ENCODE assay signal across 17 mouse cellular contexts in genomic region chr11:75644684-75645083, GRCm38 (mm10). TPM values are rescaled to one million over a fixed set of nuclear protein-coding genes. Genes with fewer than 3 reads are reported as not detected.
A peak's percentile ranks its signal among the peaks of the same experiment; 100 is the strongest.
DNase-seq lines count a peak whose midpoint lies in the region; ATAC-seq and TF ChIP-seq lines count a peak whose summit lies in the region.
"Had no signal": no experiment of that assay in that cellular context is flagged by ENCODE, and none has a peak within 500 bp of the region (broad histone marks: within the 10 kb centered on the region; RNA-seq: fewer than 3 reads in every experiment).

No protein-coding gene starts in this region.

- H3K9ac ChIP-seq in lung, postnatal 0 days (replicated peaks; ENCODE audit: low read depth), result no peak overlapping the region
- H3K9ac ChIP-seq: limb, embryonic 12.5 days; liver, embryonic 15.5 days had no signal

- TF ChIP-seq CTCF in lung, adult 2 months (IDR thresholded peaks at IDR 0.05; ENCODE audit: insufficient read depth, low read length), result no peak
- TF ChIP-seq CTCF in lung, postnatal 0 days (IDR thresholded peaks at IDR 0.05), result no peak
- no peak for TF ChIP-seq CTCF in embryonic fibroblast, embryonic 13.5 days (IDR thresholded peaks at IDR 0.05; ENCODE audit: borderline replicate concordance, insufficient read depth, low read length)
- TF ChIP-seq CTCF in layer of hippocampus, adult 2 months (conservative IDR thresholded peaks at IDR 0.05), result no peak

- DNase-seq in lung, adult 2 months, result no peak
- DNase-seq in lung, postnatal 0 days (ENCODE audit: low spot score), result no peak
- peak; percentile 54 for DNase-seq in thymus, postnatal 4 days
- DNase-seq in layer of hippocampus, adult 2 months (ENCODE audit: low spot score in 2 of 2), result no peak
- no peak for DNase-seq in layer of hippocampus, postnatal 25 days (ENCODE audit: extremely low spot score in 1 of 2, low spot score in 1 of 2)
- DNase-seq: adrenal gland, adult 2 months; cerebellum, adult 8-10 months; gastrocnemius, postnatal 10 days; heart, postnatal 14 days; kidney, adult 9 months; right cerebral cortex, adult 18-20 months had no signal

- no peak overlapping the region for H3K27ac ChIP-seq in lung, postnatal 0 days (ENCODE audit: low read length)
- no peak overlapping the region for H3K27ac ChIP-seq in embryonic fibroblast, embryonic 13.5 days (ENCODE audit: insufficient read depth, low read length)
- H3K27ac ChIP-seq in layer of hippocampus, adult 2 months, result no peak overlapping the region
- H3K27ac ChIP-seq: heart, embryonic 10.5 days; limb, embryonic 12.5 days; liver, embryonic 15.5 days had no signal

- 67% methylated on average over 9 of the region's 9 CpGs for WGBS in lung, adult 2 months
- WGBS in lung, postnatal 0 days, result 75% methylated on average over 9 of the region's 9 CpGs

- no peaks in the 10 kb centered on the region for H3K9me3 ChIP-seq in lung, postnatal 0 days (ENCODE audit: low read length)
- H3K9me3 ChIP-seq: G1E; heart, embryonic 10.5 days; limb, embryonic 12.5 days; liver, embryonic 15.5 days had no signal

- H3ac ChIP-seq in myocyte (ENCODE audit: control insufficient read depth, insufficient read length), result no peak overlapping the region

- peaks cover 6% of the 10 kb centered on the region for H3K4me1 ChIP-seq in lung, adult 2 months (ENCODE audit: control insufficient read depth, insufficient read depth, low read length)
- peaks cover 1% of the 10 kb centered on the region; the same call in 1 of the 2 replicates for H3K4me1 ChIP-seq in lung, postnatal 0 days (ENCODE audit: insufficient read depth, low read depth, low read length)
- no peaks in the 10 kb centered on the region for H3K4me1 ChIP-seq in embryonic fibroblast, embryonic 13.5 days (ENCODE audit: control insufficient read depth, insufficient read depth, low read length)
- H3K4me1 ChIP-seq: limb, embryonic 12.5 days had no signal

- no peak overlapping the region for H3K4me3 ChIP-seq in lung, adult 2 months (replicated peaks; ENCODE audit: extremely low read depth, low read depth, low read length)
- no peak overlapping the region for H3K4me3 ChIP-seq in lung, postnatal 0 days (ENCODE audit: low read depth, low read length)
- H3K4me3 ChIP-seq in embryonic fibroblast, embryonic 13.5 days (ENCODE audit: insufficient read depth, low read length), result no peak overlapping the region
- no peak overlapping the region for H3K4me3 ChIP-seq in myocyte
- H3K4me3 ChIP-seq in layer of hippocampus, adult 2 months, result no peak overlapping the region
- H3K4me3 ChIP-seq: heart, embryonic 10.5 days; limb, embryonic 12.5 days; liver, embryonic 15.5 days had no signal

- TF ChIP-seq EP300 in lung, postnatal 0 days (IDR thresholded peaks at IDR 0.05), result no peak

- H3K4me2 ChIP-seq in lung, postnatal 0 days (replicated peaks; ENCODE audit: low read depth, low read length), result no peak overlapping the region
- no peak overlapping the region for H3K4me2 ChIP-seq in myocyte (ENCODE audit: low read depth)
- H3K4me2 ChIP-seq: limb, embryonic 12.5 days; liver, embryonic 15.5 days had no signal

- 0 out of 2 replicates have a peak, but pooled peaks have one; percentile 12 for TF ChIP-seq POLR2A in lung, adult 2 months (IDR thresholded peaks at IDR 0.05; ENCODE audit: borderline replicate concordance, extremely low read depth, low read depth, low read length)
- 0 out of 2 replicates have a peak, but pooled peaks have one; percentile 13 for TF ChIP-seq POLR2A in embryonic fibroblast, embryonic 13.5 days (IDR thresholded peaks at IDR 0.05; ENCODE audit: low read depth, low read length)
- no peak for TF ChIP-seq POLR2A in myocyte (IDR thresholded peaks at IDR 0.05; ENCODE audit: insufficient read length, low read depth)

- H3K36me3 ChIP-seq in lung, postnatal 0 days (ENCODE audit: insufficient read depth, low read length), result peaks cover 11% of the 10 kb centered on the region; the same call in 1 of the 2 replicates
- H3K36me3 ChIP-seq in myocyte (ENCODE audit: control insufficient read depth, insufficient read depth), result no peaks in the 10 kb centered on the region

- no peaks in the 10 kb centered on the region for H3K79me2 ChIP-seq in myocyte (ENCODE audit: control insufficient read depth, insufficient read depth)

- ATAC-seq in lung, postnatal 0 days, result no peak

- no peaks in the 10 kb centered on the region for H3K27me3 ChIP-seq in lung, postnatal 0 days (replicated peaks; ENCODE audit: insufficient read depth, low read length)
- H3K27me3 ChIP-seq in myocyte (ENCODE audit: control insufficient read depth, insufficient read depth, insufficient read length), result no peaks in the 10 kb centered on the region
- H3K27me3 ChIP-seq: limb, embryonic 12.5 days; liver, embryonic 15.5 days had no signal

TF ChIP-seq in myocyte, 11 proteins besides CTCF, POLR2A, EP300 and RAD21:
- TF ChIP-seq MAX (IDR thresholded peaks at IDR 0.05; ENCODE audit: low read depth) (no peak), MYOD1 (IDR thresholded peaks at IDR 0.05; ENCODE audit: control insufficient read depth in 1 of 3, insufficient read length in 2 of 3, low read depth in 2 of 3) (peak in 2 of 3 experiments; percentile 42 to 65), MYOG (IDR thresholded peaks at IDR 0.05; ENCODE audit: control insufficient read depth in 1 of 3, insufficient read depth in 1 of 3, insufficient read length in 2 of 3, low read depth in 2 of 3) (peak; percentile 11 to 76 (median 45)), USF1 (IDR thresholded peaks at IDR 0.05; ENCODE audit: low read depth) (peak; percentile 24)

RNA-seq across cellular contexts. Expression of gene Myo1c, which starts 5.6 kb away (rescaled TPM):
- polyA plus RNA-seq in lung, adult 2 months (2012; rRNA removed), result 216 and 256 TPM in 2 replicates
- polyA plus RNA-seq in lung, postnatal 0 days (2015; fragmentation: Nextera tagmentation; extraction: Ambion mirVana), result 88.5 and 102 TPM in 2 replicates
- polyA plus RNA-seq in embryonic fibroblast, embryonic 13.5 days (2011; ENCODE audit: insufficient read length, low read depth, missing spikeins), result 169 and 247 TPM in 2 replicates
- polyA plus RNA-seq in myocyte (2012; fragmentation: generic; extraction: Trizol), result 177 TPM
- 10 to 100 TPM; 16.5 to 19.9 TPM for total RNA-seq in layer of hippocampus, adult 2 months (2021)
- 10 to 100 TPM; 11.8 to 18.6 TPM for total RNA-seq in layer of hippocampus, postnatal 25 days (2021)

RNA-seq across cellular contexts. Expression of gene Inpp5k, which starts 13.9 kb away (rescaled TPM):
- 96.6 and 130 TPM in 2 replicates for polyA plus RNA-seq in lung, adult 2 months (2012; rRNA removed)
- polyA plus RNA-seq in lung, postnatal 0 days (2015; fragmentation: Nextera tagmentation; extraction: Ambion mirVana), result 60.2 and 71.4 TPM in 2 replicates
- 15.2 and 17.8 TPM in 2 replicates for polyA plus RNA-seq in embryonic fibroblast, embryonic 13.5 days (2011; ENCODE audit: insufficient read length, low read depth, missing spikeins)
- 20.7 TPM for polyA plus RNA-seq in myocyte (2012; fragmentation: generic; extraction: Trizol)
- total RNA-seq in layer of hippocampus, adult 2 months (2021), result 10 to 100 TPM; 49.4 to 50.4 TPM
- total RNA-seq in layer of hippocampus, postnatal 25 days (2021), result 10 to 100 TPM; 40.6 to 46.7 TPM

RNA-seq across cellular contexts. Expression of gene Crk, which starts 34.4 kb away (rescaled TPM):
- 49.5 and 140 TPM in 2 replicates for polyA plus RNA-seq in lung, adult 2 months (2012; rRNA removed)
- 83.8 and 90.3 TPM in 2 replicates for polyA plus RNA-seq in lung, postnatal 0 days (2015; fragmentation: Nextera tagmentation; extraction: Ambion mirVana)
- 133 TPM in 2 replicates for polyA plus RNA-seq in embryonic fibroblast, embryonic 13.5 days (2011; ENCODE audit: insufficient read length, low read depth, missing spikeins)
- 34.5 TPM for polyA plus RNA-seq in myocyte (2012; fragmentation: generic; extraction: Trizol)
- 100 to 1,000 TPM; 123 to 136 TPM for total RNA-seq in layer of hippocampus, adult 2 months (2021)
- 100 to 1,000 TPM; 118 to 134 TPM for total RNA-seq in layer of hippocampus, postnatal 25 days (2021)

RNA-seq across cellular contexts. Expression of gene Pitpna, which starts 56.8 kb away (rescaled TPM):
- 56.1 and 70.4 TPM in 2 replicates for polyA plus RNA-seq in lung, adult 2 months (2012; rRNA removed)
- polyA plus RNA-seq in lung, postnatal 0 days (2015; fragmentation: Nextera tagmentation; extraction: Ambion mirVana), result 71.1 and 74.4 TPM in 2 replicates
- polyA plus RNA-seq in embryonic fibroblast, embryonic 13.5 days (2011; ENCODE audit: insufficient read length, low read depth, missing spikeins), result 160 and 204 TPM in 2 replicates
- polyA plus RNA-seq in myocyte (2012; fragmentation: generic; extraction: Trizol), result 125 TPM
- total RNA-seq in layer of hippocampus, adult 2 months (2021), result 100 to 1,000 TPM; 269 to 283 TPM
- 100 to 1,000 TPM; 281 to 305 TPM for total RNA-seq in layer of hippocampus, postnatal 25 days (2021)
